Mouse (Mus musculus) embryonic facial prominence, embryonic 11.5 days (tissue): ENCODE measurements around the gene Gm42715. TPM values are rescaled to one million over a fixed set of nuclear protein-coding genes. Genes with fewer than 3 reads are reported as not detected.

ENCODE experiments used
- ATAC-seq: fragments of 200-750 bp; cut with Nextera tagmentation; replicated peaks from 2 replicates; pipeline ENCODE4 v1.8.0; 2017; ENCODE audit warnings: low read depth; ENCODE audit not compliant: insufficient number of reproducible peaks, low FRiP score, low TSS enrichment
- DNase-seq: peaks from one replicate; pipeline ENCODE4 v3.0.0-alpha.2; 2015; ENCODE audit warnings: low spot score
- H3K27ac ChIP-seq: fragments of 300-500 bp; sonication (generic); replicated peaks from 2 replicates; pipeline ENCODE4 v1.5.1; 2014; ENCODE audit warnings: mild to moderate bottlenecking, low read depth, low read length, control low read depth
- H3K27me3 ChIP-seq: fragments of 300-500 bp; sonication (generic); 2 replicates; pipeline ENCODE4 v1.6.1; 2014; ENCODE audit warnings: mild to moderate bottlenecking, low read length, moderate library complexity, mixed read lengths; ENCODE audit not compliant: control insufficient read depth, insufficient read depth
- H3K36me3 ChIP-seq: fragments of 300-500 bp; sonication (generic); replicated peaks from 2 replicates; pipeline ENCODE4 v1.6.1; 2014; ENCODE audit warnings: low read depth, mild to moderate bottlenecking, low read length, moderate library complexity, mixed read lengths; ENCODE audit not compliant: control insufficient read depth, insufficient read depth
- H3K4me1 ChIP-seq: fragments of 300-500 bp; sonication (generic); 2 replicates; pipeline ENCODE4 v1.6.1; 2014; ENCODE audit warnings: low read length, mixed read lengths; ENCODE audit not compliant: control insufficient read depth, insufficient read depth
- H3K4me2 ChIP-seq: fragments of 300-500 bp; sonication (generic); 2 replicates; pipeline ENCODE4 v1.6.1; 2014; ENCODE audit warnings: low read depth, mild to moderate bottlenecking, control low read depth, low read length, moderate library complexity
- H3K4me3 ChIP-seq: fragments of 300-500 bp; sonication (generic); 2 replicates; pipeline ENCODE4 v1.5.1; 2014; ENCODE audit warnings: low read depth, low read length, control low read depth
- H3K9ac ChIP-seq: fragments of 300-500 bp; sonication (generic); replicated peaks from 2 replicates; pipeline ENCODE4 v1.6.1; 2014; ENCODE audit warnings: mild to moderate bottlenecking, control low read depth, low read length
- H3K9me3 ChIP-seq: fragments of 300-500 bp; sonication (generic); replicated peaks from 2 replicates; pipeline ENCODE4 v1.6.1; 2016; ENCODE audit warnings: mild to moderate bottlenecking, low read length, inconsistent platforms, mixed read lengths; ENCODE audit not compliant: control insufficient read depth
- WGBS: fragments of 180-500 bp; shearing (Covaris S2); extraction: QIAGEN DNeasy Blood & Tissue Kit; methylation state at CpG from one replicate; pipeline ENCODE4 v1.1.7; 2014; 5-methylcytosine and 5-hydroxymethylcytosine counted together
- polyA plus RNA-seq: library from polyadenylated mRNA; unstranded; fragments of >200 nt; fragmentation: Nextera tagmentation; extraction: Ambion mirVana; gene quantifications from 2 replicates; pipeline ENCODE4 v1.2.1, GENCODE M21; 2014

The Gm42715 gene
- polyA plus RNA-seq, 1 experiment from 2014 or later = 16.3 TPM

DNA sequence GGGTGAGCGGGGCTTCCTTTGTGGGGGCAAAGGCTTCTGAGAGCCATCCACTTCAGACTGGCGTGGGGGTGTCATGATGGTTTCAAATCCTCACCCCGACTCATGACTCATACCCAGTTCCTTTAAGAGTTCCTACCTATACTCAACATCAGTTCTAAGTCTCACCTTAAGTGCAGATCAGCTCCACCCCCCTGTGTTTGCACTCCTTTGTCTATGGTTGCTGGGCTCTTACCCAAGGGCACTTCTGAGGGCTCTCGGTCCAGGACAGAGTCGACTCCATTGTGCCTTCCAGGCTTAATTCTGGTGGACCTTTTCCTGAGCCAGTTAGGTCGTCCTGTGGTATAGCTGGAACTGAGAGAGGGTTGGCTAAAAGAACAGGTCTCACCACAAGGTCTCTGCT, 87.8 kb downstream of the Gm42715 start:
- no peak overlapping the region for H3K4me3 ChIP-seq
- no peaks in the 10 kb centered on the region for H3K4me1 ChIP-seq
- no peak overlapping the region for H3K4me2 ChIP-seq
- no peak overlapping the region for H3K9ac ChIP-seq
- ATAC-seq (no peak), DNase-seq (no peak)
- no peaks in the 10 kb centered on the region for H3K27me3 ChIP-seq
- no peak overlapping the region for H3K27ac ChIP-seq
- peaks cover 27% of the 10 kb centered on the region for H3K36me3 ChIP-seq
- H3K9me3 ChIP-seq = no peaks in the 10 kb centered on the region
- 82% methylated on average over 6 of the region's 6 CpGs for WGBS

DNA sequence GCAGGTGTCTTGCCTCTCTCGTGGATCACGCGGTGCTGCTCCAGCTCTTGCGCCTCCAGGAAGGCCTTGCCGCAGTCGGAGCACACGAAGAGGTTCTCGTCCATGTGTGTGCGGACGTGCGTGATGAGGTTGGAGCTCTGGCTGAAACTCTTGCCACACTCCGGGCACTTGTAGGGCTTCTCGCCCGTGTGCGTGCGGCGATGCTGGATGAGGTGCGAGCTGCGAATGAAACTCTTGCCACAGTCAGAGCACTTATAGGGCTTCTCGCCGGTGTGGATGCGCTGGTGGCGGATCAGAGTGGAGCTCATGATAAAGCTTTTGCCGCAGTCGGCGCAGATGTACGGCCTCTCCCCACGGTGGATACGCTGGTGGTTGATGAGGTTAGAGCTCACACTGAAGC, 91.6 kb downstream of the Gm42715 start:
- no peak for DNase-seq
- ATAC-seq = no peak
- Histone ChIP-seq H3K9ac (no peak overlapping the region), H3K9me3 (no peaks in the 10 kb centered on the region), H3K4me1 (peaks cover 3% of the 10 kb centered on the region; the same call in 1 of the 2 replicates), H3K36me3 (peaks cover 24% of the 10 kb centered on the region), H3K27me3 (no peaks in the 10 kb centered on the region), H3K4me3 (no peak overlapping the region), H3K4me2 (no peak overlapping the region), H3K27ac (no peak overlapping the region)
- 97% methylated on average over 29 of the region's 29 CpGs for WGBS

DNA sequence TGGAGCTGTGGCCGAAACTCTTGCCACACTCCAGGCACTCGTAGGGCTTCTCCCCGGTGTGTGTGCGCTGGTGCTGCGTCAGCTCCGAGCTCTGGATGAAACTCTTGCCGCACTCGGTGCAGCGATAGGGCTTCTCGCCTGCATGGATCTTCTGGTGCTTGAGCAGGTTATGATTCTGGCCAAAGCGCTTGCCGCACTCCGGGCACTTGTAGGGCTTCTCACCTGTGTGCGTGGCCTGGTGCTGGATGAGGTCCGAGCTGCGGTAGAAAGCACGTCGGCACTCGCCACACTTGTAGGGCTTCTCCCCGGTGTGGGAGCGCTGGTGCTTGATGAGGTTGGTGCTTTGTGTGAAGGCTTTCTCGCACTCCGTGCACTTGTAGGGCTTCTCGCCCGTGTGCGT, 92.2 kb downstream of the Gm42715 start:
- H3K4me3 ChIP-seq = no peak overlapping the region
- no peak overlapping the region for H3K9ac ChIP-seq
- ATAC-seq (no peak), DNase-seq (no peak)
- H3K27me3 ChIP-seq = no peaks in the 10 kb centered on the region
- H3K4me1 ChIP-seq = peaks cover 3% of the 10 kb centered on the region; the same call in 1 of the 2 replicates
- H3K36me3 ChIP-seq = peaks cover 24% of the 10 kb centered on the region
- no peak overlapping the region for H3K27ac ChIP-seq
- 96% methylated on average over 26 of the region's 26 CpGs for WGBS
- no peaks in the 10 kb centered on the region for H3K9me3 ChIP-seq
- no peak overlapping the region for H3K4me2 ChIP-seq

DNA sequence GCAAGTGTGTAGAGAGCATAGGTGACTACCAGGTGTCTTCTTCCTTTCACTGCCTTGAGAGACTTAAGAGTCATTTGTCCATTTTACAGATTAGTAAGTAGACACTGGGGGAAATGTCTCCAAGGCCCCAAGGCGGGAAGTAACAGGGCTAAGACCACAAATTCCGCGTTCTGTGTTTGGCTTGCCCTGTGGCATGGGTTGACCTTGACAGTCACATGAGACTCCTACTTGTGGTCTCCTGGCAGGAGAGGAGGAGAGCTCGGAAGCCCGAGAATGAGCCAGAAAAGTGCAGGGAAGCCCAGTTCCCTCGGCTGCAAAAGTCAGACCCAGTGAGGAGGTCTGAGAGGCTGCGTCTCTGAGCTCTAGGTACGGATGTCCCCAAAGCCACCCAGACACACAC, 94.1 kb downstream of the Gm42715 start:
- Histone ChIP-seq H3K27me3 (no peaks in the 10 kb centered on the region), H3K4me1 (peaks cover 3% of the 10 kb centered on the region; the same call in 1 of the 2 replicates), H3K4me3 (0 out of 2 replicates have a peak overlapping the region, but pooled peaks have one; percentile 77), H3K4me2 (peak overlapping the region; percentile 81), H3K9ac (no peak overlapping the region), H3K36me3 (peaks cover 24% of the 10 kb centered on the region), H3K27ac (no peak overlapping the region), H3K9me3 (no peaks in the 10 kb centered on the region)
- no peak for ATAC-seq
- no peak for DNase-seq
- WGBS = 80% methylated on average over 8 of the region's 8 CpGs

DNA sequence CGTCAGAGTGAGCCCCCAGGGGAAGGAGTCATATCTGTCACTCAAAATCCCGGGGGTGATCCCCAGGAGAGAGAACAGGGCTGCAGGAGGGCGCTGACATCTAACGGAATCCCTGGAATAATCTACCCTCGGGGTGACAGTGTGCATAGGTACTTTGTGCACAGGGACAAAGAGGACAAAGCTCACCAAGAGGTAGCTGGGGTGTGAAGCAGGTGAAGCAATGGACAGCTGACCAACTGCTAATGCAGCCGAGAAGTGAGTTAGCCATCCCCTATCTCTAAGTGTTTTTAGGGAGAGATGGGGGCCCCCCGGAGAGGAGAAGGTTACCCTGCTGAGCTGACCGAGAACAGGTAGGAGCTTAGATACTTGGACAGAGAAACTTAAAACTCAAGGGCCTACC, 94.7 kb downstream of the Gm42715 start:
- DNase-seq = no peak
- Histone ChIP-seq H3K9ac (peak overlapping the region; percentile 88), H3K27ac (peak overlapping the region; percentile 57; the same call in 1 of the 2 replicates), H3K4me2 (peak overlapping the region; percentile 81), H3K4me1 (peaks cover 3% of the 10 kb centered on the region; the same call in 1 of the 2 replicates), H3K4me3 (peak overlapping the region; percentile 77), H3K36me3 (peaks cover 24% of the 10 kb centered on the region), H3K27me3 (no peaks in the 10 kb centered on the region), H3K9me3 (no peaks in the 10 kb centered on the region)
- 21% methylated on average over 8 of the region's 8 CpGs for WGBS
- ATAC-seq = no peak

DNA sequence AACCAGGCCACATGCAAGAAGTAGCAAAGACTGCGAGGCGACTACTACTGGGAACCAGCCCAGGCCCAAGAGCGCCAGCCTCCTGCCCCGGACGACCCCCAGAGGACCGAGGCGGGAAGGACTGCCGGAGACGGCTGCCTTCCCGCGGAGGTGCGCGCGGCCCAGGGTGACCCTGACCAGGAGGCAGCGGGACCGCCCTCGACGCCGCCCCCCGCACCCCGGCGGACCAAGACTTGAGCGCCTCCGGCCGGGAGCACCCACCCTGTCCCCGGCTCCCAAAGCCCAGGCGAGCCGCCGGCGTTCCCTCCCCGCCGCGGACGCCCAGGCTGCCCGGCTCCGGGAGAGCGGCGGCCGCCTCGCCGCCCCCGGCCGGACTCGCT, 95.1 kb downstream of the Gm42715 start:
- peak overlapping the region; percentile 57 for H3K27ac ChIP-seq
- peak; percentile 47 for ATAC-seq
- peak overlapping the region; percentile 77 for H3K4me3 ChIP-seq
- no peaks in the 10 kb centered on the region for H3K9me3 ChIP-seq
- 0% methylated on average over 14 of the region's 44 CpGs for WGBS
- no peaks in the 10 kb centered on the region for H3K27me3 ChIP-seq
- peaks cover 24% of the 10 kb centered on the region for H3K36me3 ChIP-seq
- peaks cover 3% of the 10 kb centered on the region; the same call in 1 of the 2 replicates for H3K4me1 ChIP-seq
- peak; percentile 45 for DNase-seq
- H3K4me2 ChIP-seq = peak overlapping the region; percentile 81
- H3K9ac ChIP-seq = peak overlapping the region; percentile 88

DNA sequence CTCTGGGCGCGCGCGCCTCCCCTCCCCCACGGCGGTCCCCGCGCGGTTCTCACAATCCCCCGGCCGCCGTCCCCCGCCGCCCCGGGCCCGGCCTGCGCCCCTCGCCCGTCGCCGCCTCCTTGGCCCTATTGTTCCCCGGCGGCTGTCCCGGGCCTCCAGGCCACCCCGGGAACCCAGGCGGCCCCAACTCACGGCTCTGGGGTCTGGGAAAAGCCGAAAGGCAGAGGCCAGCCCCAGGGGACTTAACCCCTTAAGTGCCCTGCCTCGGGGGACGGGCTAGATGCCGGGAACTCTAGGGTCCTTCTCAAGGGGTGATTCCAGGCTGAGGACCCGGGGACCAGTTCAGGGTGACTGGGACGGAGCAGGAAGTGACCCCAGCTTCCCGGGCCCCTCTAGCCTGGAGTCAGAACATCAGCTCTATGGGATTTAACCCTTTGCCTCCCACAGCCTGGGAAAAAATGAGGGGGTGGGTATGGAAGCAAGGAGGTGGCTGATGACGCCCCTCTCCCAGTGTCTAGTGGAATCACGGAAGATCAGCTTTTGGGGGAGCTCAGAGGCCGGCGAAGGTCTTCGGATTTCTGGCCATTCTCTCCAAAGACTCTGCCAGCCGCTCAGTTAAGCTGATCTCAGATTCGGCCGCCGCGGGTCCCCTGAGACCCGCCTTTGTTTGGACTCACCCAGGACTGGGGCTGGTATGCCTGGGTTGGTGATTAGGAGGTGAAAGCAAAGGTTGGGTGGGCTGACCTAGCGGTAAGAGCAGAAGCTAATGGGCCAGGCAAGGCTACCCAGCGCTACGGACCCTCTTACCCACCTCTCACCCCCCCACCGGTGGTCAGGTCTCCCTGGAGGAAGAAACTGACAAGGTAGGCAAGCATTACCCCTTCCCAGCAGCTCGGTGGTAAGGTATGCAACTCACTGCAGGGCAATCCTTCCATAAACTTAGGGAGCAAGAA, 95.8 kb downstream of the Gm42715 start, which contains the start of gene Zfp629:
Gene Zfp629 (minus strand): TSS at position 907 of the 953 bp plus-strand sequence.
- H3K9me3 ChIP-seq = no peaks in the 10 kb centered on the region
- peak within 1 kb of the TSS; percentile 57 for H3K27ac ChIP-seq
- H3K36me3 ChIP-seq = peaks cover 20% of the 10 kb centered on the region
- H3K9ac ChIP-seq = peak within 1 kb of the TSS; percentile 88
- no peaks in the 10 kb centered on the region for H3K27me3 ChIP-seq
- DNase-seq (peak; percentile 93), ATAC-seq (peak; percentile 87)
- peaks cover 3% of the 10 kb centered on the region; the same call in 1 of the 2 replicates for H3K4me1 ChIP-seq
- H3K4me2 ChIP-seq = peak within 1 kb of the TSS; percentile 81
- under 1% methylated on average over 27 of the region's 50 CpGs for WGBS
- peak within 1 kb of the TSS; percentile 77 for H3K4me3 ChIP-seq

DNA sequence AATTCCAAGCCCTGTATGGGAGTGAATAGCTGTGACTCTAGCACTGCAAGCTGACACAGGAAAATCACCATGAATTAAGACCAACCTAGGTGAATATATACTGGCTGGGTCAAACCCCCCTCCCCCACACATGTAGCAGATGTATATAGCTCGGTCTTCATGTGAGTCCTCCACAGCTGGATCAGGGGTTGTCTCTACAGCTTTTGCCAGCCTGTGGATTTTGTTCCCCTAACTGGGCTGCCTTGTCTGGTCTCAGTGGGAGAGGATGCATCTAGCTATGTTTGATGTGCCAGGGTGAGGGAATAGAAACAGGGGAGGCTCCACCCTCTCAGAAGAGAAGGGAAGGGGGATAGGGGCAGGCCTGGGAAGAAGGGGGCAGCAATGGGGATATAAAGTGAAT, 97.0 kb downstream of the Gm42715 start:
- DNase-seq = no peak
- Histone ChIP-seq H3K36me3 (peaks cover 10% of the 10 kb centered on the region), H3K9ac (no peak overlapping the region), H3K27me3 (no peaks in the 10 kb centered on the region), H3K27ac (no peak overlapping the region), H3K9me3 (no peaks in the 10 kb centered on the region), H3K4me2 (no peak overlapping the region), H3K4me1 (peaks cover 3% of the 10 kb centered on the region; the same call in 1 of the 2 replicates), H3K4me3 (no peak overlapping the region)
- 0 out of 2 replicates have a peak, but pooled peaks have one; percentile 9 for ATAC-seq
- 71% methylated on average over 1 of the region's 1 CpGs for WGBS
